Comparison of ENCODE assay signal across 20 mouse cellular contexts in genomic region chr2:31084169-31084850, GRCm38 (mm10). TPM values are rescaled to one million over a fixed set of nuclear protein-coding genes. Genes with fewer than 3 reads are reported as not detected.
DNase-seq lines count a peak whose midpoint lies in the region; ATAC-seq and TF ChIP-seq lines count a peak whose summit lies in the region.
"Had no signal": no experiment of that assay in that cellular context is flagged by ENCODE, and none has a peak within 500 bp of the region (broad histone marks: within the 10 kb centered on the region; RNA-seq: fewer than 3 reads in every experiment).

No protein-coding gene starts in this region.

- no peak for DNase-seq in kidney, postnatal 0 days (ENCODE audit: low spot score)
- DNase-seq in kidney, adult 9 months, result no peak
- DNase-seq in CH12.LX (ENCODE audit: extremely low read depth) (no peak), R1 (ENCODE audit: low read depth, low spot score) (peak; percentile 80)
- peak; percentile 30 for DNase-seq in naive thymus-derived CD4-positive, alpha-beta T cell, adult 2 months (ENCODE audit: low read depth)
- no peak for DNase-seq in cerebellum, adult 9-11 months
- DNase-seq in ovary, postnatal 10 days (ENCODE audit: low spot score), result no peak
- DNase-seq: cerebellum, adult 11 months; gastrocnemius, adult 2 months; kidney, adult 8-10 months; kidney, postnatal 4 days; lung, postnatal 10 days; right cerebral cortex, postnatal 25 days had no signal

- TF ChIP-seq CTCF in kidney, postnatal 0 days (IDR thresholded peaks at IDR 0.05; ENCODE audit: low read depth), result peak; percentile 21; the same call in 1 of the 2 replicates
- TF ChIP-seq CTCF in CH12.LX (conservative IDR thresholded peaks at IDR 0.05 in 1 of 2, IDR thresholded peaks at IDR 0.05 in 1 of 2; ENCODE audit: low read depth in 2 of 2, low read length in 2 of 2), result peak in 1 of 2 experiments; percentile 29; a peak in 1 of 4 replicates

- dilution Hi-C loops in CH12.LX (cut with MboI; ENCODE audit: extremely low pct_ligation_motif_present, extremely low pct_unique_long_range_greater_than_20kb, low sequenced_read_pairs), result no loop called here

- no peak for TF ChIP-seq RAD21 in CH12.LX (IDR thresholded peaks at IDR 0.05; ENCODE audit: low read depth, low read length)

- H3K4me3 ChIP-seq in kidney, postnatal 0 days (replicated peaks; ENCODE audit: low read depth, low read length), result no peak overlapping the region
- H3K4me3 ChIP-seq in CH12.LX (replicated peaks in 1 of 3; ENCODE audit: low read depth in 2 of 3, low read length in 2 of 3, poor library complexity in 1 of 3), result no peak overlapping the region
- H3K4me3 ChIP-seq: erythroblast, embryonic 14.5 days; forebrain, embryonic 15.5 days; gastrocnemius, adult 2 months; heart, embryonic 15.5 days; hindbrain, embryonic 10.5 days; limb, embryonic 12.5 days; neural tube, embryonic 12.5 days had no signal

- no peak overlapping the region for H3K9ac ChIP-seq in kidney, postnatal 0 days (ENCODE audit: low read depth, low read length)
- H3K9ac ChIP-seq in CH12.LX (ENCODE audit: insufficient read depth, low read depth), result no peak overlapping the region
- H3K9ac ChIP-seq: forebrain, embryonic 15.5 days; heart, embryonic 15.5 days; limb, embryonic 12.5 days; liver, embryonic 14.5 days; neural tube, embryonic 12.5 days had no signal

- TF ChIP-seq EP300 in CH12.LX (IDR thresholded peaks at IDR 0.05; ENCODE audit: low read length), result no peak

- H3K4me2 ChIP-seq in kidney, postnatal 0 days (ENCODE audit: low read length), result no peak overlapping the region
- H3K4me2 ChIP-seq in CH12.LX (ENCODE audit: insufficient read depth, low read depth, poor library complexity, severe bottlenecking), result no peak overlapping the region
- H3K4me2 ChIP-seq: forebrain, embryonic 15.5 days; heart, embryonic 15.5 days; limb, embryonic 12.5 days; neural tube, embryonic 12.5 days had no signal

- no peak for TF ChIP-seq POLR2A in CH12.LX (IDR thresholded peaks at IDR 0.05; ENCODE audit: low read depth, low read length)

- H3K27ac ChIP-seq in kidney, postnatal 0 days, result no peak overlapping the region
- no peak overlapping the region for H3K27ac ChIP-seq in CH12.LX (ENCODE audit: insufficient read depth, low read depth)
- H3K27ac ChIP-seq: forebrain, embryonic 15.5 days; gastrocnemius, adult 2 months; heart, embryonic 15.5 days; hindbrain, embryonic 10.5 days; limb, embryonic 12.5 days; liver, embryonic 14.5 days; neural tube, embryonic 12.5 days had no signal

- H3K36me3 ChIP-seq in kidney, postnatal 0 days (ENCODE audit: insufficient read depth, low read length), result 0 out of 2 replicates have a peak, but pooled peaks cover 17% of the 10 kb centered on the region
- H3K36me3 ChIP-seq in CH12.LX (replicated peaks in 1 of 2; ENCODE audit: control insufficient read depth in 1 of 2, insufficient read depth in 1 of 2, low read length in 1 of 2), result peaks cover 38 to 80% of the 10 kb centered on the region in 2 experiments

- no peaks in the 10 kb centered on the region for H3K27me3 ChIP-seq in kidney, postnatal 0 days (ENCODE audit: insufficient read depth, low read length)
- no peaks in the 10 kb centered on the region for H3K27me3 ChIP-seq in CH12.LX (replicated peaks)
- H3K27me3 ChIP-seq: forebrain, embryonic 15.5 days; heart, embryonic 15.5 days; limb, embryonic 12.5 days; neural tube, embryonic 12.5 days had no signal

- in situ Hi-C loops in CH12.LX (cut with MboI; ENCODE audit: low pct_ligation_motif_present, low pct_unique_long_range_greater_than_20kb, low sequenced_read_pairs), result no loop called here

- H3K79me2 ChIP-seq in CH12.LX (replicated peaks; ENCODE audit: control insufficient read depth, extremely low read depth, insufficient read depth, poor library complexity, severe bottlenecking), result peaks cover 26% of the 10 kb centered on the region

- peaks cover 27% of the 10 kb centered on the region for H3K4me1 ChIP-seq in kidney, postnatal 0 days (replicated peaks; ENCODE audit: insufficient read depth, low read length)
- H3K4me1 ChIP-seq in CH12.LX (ENCODE audit: control insufficient read depth in 1 of 2, insufficient read depth in 2 of 2), result peaks cover 38 to 95% of the 10 kb centered on the region in 2 experiments

- WGBS in kidney, postnatal 0 days, result 97% methylated on average over 9 of the region's 9 CpGs

- H3K9me3 ChIP-seq in kidney, postnatal 0 days (replicated peaks; ENCODE audit: low read length), result no peaks in the 10 kb centered on the region
- H3K9me3 ChIP-seq in CH12.LX (replicated peaks; ENCODE audit: low read length), result peaks cover 8% of the 10 kb centered on the region
- H3K9me3 ChIP-seq: forebrain, embryonic 15.5 days; heart, embryonic 15.5 days had no signal

- no peak for ATAC-seq in kidney, postnatal 0 days (replicated peaks; ENCODE audit: low FRiP score, low read depth)
- ATAC-seq: forebrain, embryonic 15.5 days had no signal

TF ChIP-seq in CH12.LX, 34 proteins besides CTCF, POLR2A, EP300 and RAD21:
- no peak for TF ChIP-seq USF2 (conservative IDR thresholded peaks at IDR 0.05; ENCODE audit: low read depth, low read length)
- TF ChIP-seq SIN3A (IDR thresholded peaks at IDR 0.05; ENCODE audit: low read length), result no peak
- no peak for TF ChIP-seq ZNF384 (IDR thresholded peaks at IDR 0.05; ENCODE audit: low read depth, low read length)
- no peak for TF ChIP-seq CHD2 (IDR thresholded peaks at IDR 0.05; ENCODE audit: low read length)
- TF ChIP-seq MAX (IDR thresholded peaks at IDR 0.05; ENCODE audit: low read length), result peak; percentile 17; the same call in 1 of the 2 replicates
- peak; percentile 16; the same call in 1 of the 2 replicates for TF ChIP-seq BHLHE40 (IDR thresholded peaks at IDR 0.05; ENCODE audit: low read depth, low read length)
- TF ChIP-seq IRF4 (IDR thresholded peaks at IDR 0.05; ENCODE audit: low read depth, low read length), result peak; percentile 26; the same call in 1 of the 2 replicates

RNA-seq across cellular contexts. Expression of gene Fnbp1, which starts 57.5 kb away (rescaled TPM):
- polyA plus RNA-seq in kidney, postnatal 0 days (2015; fragmentation: Nextera tagmentation; extraction: Ambion mirVana), result 12.3 and 14.0 TPM in 2 replicates
- 39.2 and 50.5 TPM in 2 replicates for total RNA-seq in CH12.LX (2012; rRNA removed)
- total RNA-seq in CH12.LX (2014; rRNA removed), result 20.7 and 29.6 TPM in 2 replicates
- polyA plus RNA-seq in CH12.LX (2012; ENCODE audit: insufficient read length, low read depth), result 133 and 147 TPM in 2 replicates

Comparison
In these comparisons a context has a peak if more than half of its experiments do, and no peak if none do; other contexts are left out.
1. DNase-seq: peak in R1 (single experiment) and naive thymus-derived CD4-positive, alpha-beta T cell, adult 2 months (single experiment); none in kidney, postnatal 0 days (single experiment), kidney, adult 9 months (single experiment), CH12.LX (single experiment), cerebellum, adult 9-11 months (single experiment) and ovary, postnatal 10 days (single experiment).